Mouse (Mus musculus) cortical plate, adult 2 months (tissue): ENCODE measurements around the gene Fbxl14.

Experiments
- CTCF ChIP-seq: fragments of 200-500 bp; IDR thresholded peaks from 2 replicates; pipeline ENCODE4 v1.5.1; 2011; ENCODE audit warnings: mild to moderate bottlenecking, control low read depth, low read length; ENCODE audit not compliant: insufficient read depth; ENCODE audit errors: extremely low read depth
- POLR2A ChIP-seq: fragments of 200-500 bp; IDR thresholded peaks from 2 replicates; pipeline ENCODE4 v1.6.1; 2011; ENCODE audit warnings: mild to moderate bottlenecking, low read length, control low read depth; ENCODE audit not compliant: insufficient read depth; ENCODE audit errors: extremely low read depth

DNA sequence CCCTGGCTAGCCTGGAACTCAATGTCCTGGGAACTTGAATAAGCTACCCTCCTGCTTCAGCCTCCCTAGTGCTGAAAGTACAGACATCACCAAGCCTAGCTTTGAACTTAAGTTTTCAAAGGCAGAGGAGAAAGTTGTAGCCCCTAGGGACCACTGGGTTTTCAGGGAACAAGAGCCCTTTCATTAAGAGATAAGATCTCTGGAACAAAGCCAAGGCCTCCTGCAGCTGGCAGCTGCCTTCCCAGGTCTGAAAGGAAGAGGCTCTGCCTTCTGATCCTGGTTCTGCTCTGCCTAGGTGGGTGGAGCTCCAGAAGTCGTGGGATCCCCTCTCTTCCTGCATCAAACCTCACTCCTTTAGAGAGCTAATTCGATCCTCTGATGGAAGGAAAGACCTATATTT lies 6.0 kb downstream of the Fbxl14 start:
- TF ChIP-seq POLR2A (no peak), CTCF (no peak)
